Mouse (Mus musculus) midbrain, postnatal 0 days (tissue): ENCODE measurements at regions not wholly inside any gene's neighbourhood (a gene's known extent, or its start where the extent isn't known, plus 50 kb on each side); places are given as distances from the start of the nearest gene placed in this dataset.

Experiments
- ATAC-seq: fragments of 200-750 bp; cut with Nextera tagmentation; 2 replicates; pipeline ENCODE4 v1.8.0; 2017; ENCODE audit warnings: moderate number of reproducible peaks, mild to moderate bottlenecking, moderate TSS enrichment, moderate library complexity; ENCODE audit not compliant: low FRiP score
- DNase-seq: peaks from one replicate; pipeline ENCODE4 v3.0.0-alpha.2; 2015; ENCODE audit warnings: low spot score
- H3K27ac ChIP-seq: fragments of 300-500 bp; sonication (generic); 2 replicates; pipeline ENCODE4 v1.5.1; 2014; ENCODE audit warnings: low read depth, mild to moderate bottlenecking, low read length, mixed read lengths
- H3K27me3 ChIP-seq: fragments of 300-500 bp; sonication (generic); 2 replicates; pipeline ENCODE4 v1.6.1; 2014; ENCODE audit warnings: low read length, control low read depth, mixed read lengths; ENCODE audit not compliant: insufficient read depth
- H3K36me3 ChIP-seq: fragments of 300-500 bp; sonication (generic); 2 replicates; pipeline ENCODE4 v1.6.1; 2014; ENCODE audit warnings: low read length, control low read depth, mixed read lengths; ENCODE audit not compliant: insufficient read depth
- H3K4me1 ChIP-seq: fragments of 300-500 bp; sonication (generic); 2 replicates; pipeline ENCODE4 v1.6.1; 2014; ENCODE audit warnings: mild to moderate bottlenecking, control low read depth, antibody characterized with exemption, low read length, mixed read lengths; ENCODE audit not compliant: insufficient read depth
- H3K4me2 ChIP-seq: fragments of 300-500 bp; sonication (generic); 2 replicates; pipeline ENCODE4 v1.6.1; 2014; ENCODE audit warnings: low read depth, mild to moderate bottlenecking, low read length, mixed read lengths; ENCODE audit not compliant: poor library complexity, severe bottlenecking
- H3K4me3 ChIP-seq: fragments of 300-500 bp; sonication (generic); 2 replicates; pipeline ENCODE4 v1.5.1; 2014; ENCODE audit warnings: low read depth, mild to moderate bottlenecking, low read length, moderate library complexity
- H3K9ac ChIP-seq: fragments of 300-500 bp; sonication (generic); replicated peaks from 2 replicates; pipeline ENCODE4 v1.6.1; 2014; ENCODE audit warnings: mild to moderate bottlenecking, low read length, moderate library complexity, mixed read lengths; ENCODE audit not compliant: poor library complexity, severe bottlenecking
- H3K9me3 ChIP-seq: fragments of 300-500 bp; sonication (generic); 2 replicates; pipeline ENCODE4 v1.6.1; 2016; ENCODE audit warnings: low read length, control low read depth
- CTCF ChIP-seq: IDR thresholded peaks from 2 replicates; pipeline ENCODE4 v1.5.1; 2016; ENCODE audit warnings: antibody characterized with exemption, mild to moderate bottlenecking
- WGBS: fragments of 180-500 bp; shearing (Covaris S2); extraction: QIAGEN DNeasy Blood & Tissue Kit; methylation state at CpG from one replicate; pipeline ENCODE4 v1.1.7; 2014; 5-methylcytosine and 5-hydroxymethylcytosine counted together

GRCm38 (mm10) chr6:99959371-99959770 is 233.2 kb upstream of the Prok2 start:
- H3K4me2 ChIP-seq = no peak overlapping the region
- no peaks in the 10 kb centered on the region for H3K36me3 ChIP-seq
- H3K9ac ChIP-seq = no peak overlapping the region
- 42% methylated on average over 4 of the region's 4 CpGs for WGBS
- DNase-seq (no peak), ATAC-seq (no peak)
- H3K4me3 ChIP-seq = no peak overlapping the region
- H3K27me3 ChIP-seq = no peaks in the 10 kb centered on the region; the same call in 1 of the 2 replicates
- no peak for TF ChIP-seq CTCF
- H3K27ac ChIP-seq = no peak overlapping the region
- H3K9me3 ChIP-seq = no peaks in the 10 kb centered on the region
- peaks cover 2% of the 10 kb centered on the region; the same call in 1 of the 2 replicates for H3K4me1 ChIP-seq

- Histone ChIP-seq H3K27me3 (no peaks in the 10 kb centered on the region; the same call in 1 of the 2 replicates), H3K9ac (no peak overlapping the region), H3K4me3 (no peak overlapping the region), H3K27ac (peak overlapping the region; percentile 71), H3K4me1 (peaks cover 10% of the 10 kb centered on the region), H3K36me3 (no peaks in the 10 kb centered on the region), H3K4me2 (no peak overlapping the region), H3K9me3 (no peaks in the 10 kb centered on the region)
- 56% methylated on average over 22 of the region's 22 CpGs for WGBS
- no peak for TF ChIP-seq CTCF
- peak; percentile 69 for DNase-seq
- ATAC-seq = peak; percentile 77
Observed at GRCm38 (mm10) chr6:99954832-99955830, 228.9 kb upstream of the Prok2 start.

GRCm38 (mm10) chr6:99953980-99954776 is 228.0 kb upstream of the Prok2 start:
- DNase-seq = peak; percentile 62
- no peaks in the 10 kb centered on the region for H3K36me3 ChIP-seq
- 23% methylated on average over 11 of the region's 11 CpGs for WGBS
- H3K27ac ChIP-seq = peak overlapping the region; percentile 71
- peaks cover 10% of the 10 kb centered on the region for H3K4me1 ChIP-seq
- H3K9ac ChIP-seq = no peak overlapping the region
- no peak overlapping the region for H3K4me3 ChIP-seq
- H3K4me2 ChIP-seq = no peak overlapping the region
- no peaks in the 10 kb centered on the region; the same call in 1 of the 2 replicates for H3K27me3 ChIP-seq
- peak; percentile 47; the same call in 1 of the 2 replicates for ATAC-seq
- no peaks in the 10 kb centered on the region for H3K9me3 ChIP-seq
- TF ChIP-seq CTCF = no peak

GRCm38 (mm10) chr6:99950811-99951210 is 224.6 kb upstream of the Prok2 start:
- 97% methylated on average over 8 of the region's 8 CpGs for WGBS
- Histone ChIP-seq H3K4me3 (no peak overlapping the region), H3K27me3 (no peaks in the 10 kb centered on the region), H3K27ac (no peak overlapping the region), H3K36me3 (no peaks in the 10 kb centered on the region), H3K9me3 (no peaks in the 10 kb centered on the region), H3K4me2 (no peak overlapping the region), H3K4me1 (peaks cover 10% of the 10 kb centered on the region), H3K9ac (no peak overlapping the region)
- TF ChIP-seq CTCF = no peak
- DNase-seq (no peak), ATAC-seq (no peak)

GRCm38 (mm10) chr6:99946917-99947316 is 220.7 kb upstream of the Prok2 start:
- ATAC-seq (no peak), DNase-seq (no peak)
- no peak for TF ChIP-seq CTCF
- Histone ChIP-seq H3K36me3 (no peaks in the 10 kb centered on the region), H3K27ac (no peak overlapping the region), H3K27me3 (no peaks in the 10 kb centered on the region), H3K9ac (no peak overlapping the region), H3K9me3 (no peaks in the 10 kb centered on the region), H3K4me2 (no peak overlapping the region), H3K4me1 (no peaks in the 10 kb centered on the region), H3K4me3 (no peak overlapping the region)
- WGBS = 68% methylated on average over 2 of the region's 2 CpGs
